Mouse (Mus musculus) NIH3T3 (cell line): ENCODE data around the gene Kcnk12.

Source experiments
- DNase-seq: peaks from one replicate; pipeline ENCODE4 v3.0.0-alpha.2; 2012; ENCODE audit warnings: low read depth

Gene Kcnk12

GRCm38 (mm10) chr17:87698996-87699765 lies 98.6 kb downstream of the Kcnk12 start:
- peak; percentile 71 for DNase-seq

GRCm38 (mm10) chr17:87696814-87697213 lies 101.0 kb downstream of the Kcnk12 start:
- DNase-seq = no peak

- DNase-seq = no peak
Observed at GRCm38 (mm10) chr17:87695874-87696465, 101.8 kb downstream of the Kcnk12 start.
